Mouse (Mus musculus) liver, embryonic 11.5 days (tissue): Measurements from ENCODE around the gene Zfp511. TPM values are rescaled to one million over a fixed set of nuclear protein-coding genes. Genes with fewer than 3 reads are reported as not detected.

Experiments used
- ATAC-seq: fragments of 200-750 bp; cut with Nextera tagmentation; replicated peaks from 2 replicates; pipeline ENCODE4 v1.8.0; 2017; ENCODE audit warnings: moderate number of reproducible peaks, mild to moderate bottlenecking, moderate TSS enrichment, moderate library complexity; ENCODE audit not compliant: low FRiP score
- DNase-seq: peaks from one replicate; pipeline ENCODE4 v3.0.0-alpha.2; 2017; ENCODE audit warnings: low spot score
- H3K27ac ChIP-seq: fragments of 300-500 bp; sonication (generic); 2 replicates; pipeline ENCODE4 v1.5.1; 2014; ENCODE audit warnings: mild to moderate bottlenecking, low read depth, low read length, control low read depth
- H3K27me3 ChIP-seq: fragments of 300-500 bp; sonication (generic); replicated peaks from 2 replicates; pipeline ENCODE4 v1.6.1; 2014; ENCODE audit warnings: low read length, mixed read lengths; ENCODE audit not compliant: control insufficient read depth, insufficient read depth
- H3K36me3 ChIP-seq: fragments of 300-500 bp; sonication (generic); 2 replicates; pipeline ENCODE4 v1.6.1; 2014; ENCODE audit warnings: mild to moderate bottlenecking, low read length, moderate library complexity, mixed read lengths; ENCODE audit not compliant: control insufficient read depth, insufficient read depth
- H3K4me1 ChIP-seq: fragments of 300-500 bp; sonication (generic); replicated peaks from 2 replicates; pipeline ENCODE4 v1.6.1; 2014; ENCODE audit warnings: low read length, mixed read lengths; ENCODE audit not compliant: control insufficient read depth, insufficient read depth
- H3K4me2 ChIP-seq: fragments of 300-500 bp; sonication (generic); 2 replicates; pipeline ENCODE4 v1.6.1; 2014; ENCODE audit warnings: mild to moderate bottlenecking, control low read depth, moderate library complexity
- H3K4me3 ChIP-seq: fragments of 300-500 bp; sonication (generic); 2 replicates; pipeline ENCODE4 v1.5.1; 2014; ENCODE audit warnings: low read depth, low read length, control low read depth
- H3K9ac ChIP-seq: fragments of 300-500 bp; sonication (generic); 2 replicates; pipeline ENCODE4 v1.6.1; 2014; ENCODE audit warnings: low read depth, low read length, control low read depth
- H3K9me3 ChIP-seq: fragments of 300-500 bp; sonication (generic); 2 replicates; pipeline ENCODE4 v1.6.1; 2016; ENCODE audit warnings: low read length, inconsistent platforms, mixed read lengths; ENCODE audit not compliant: control insufficient read depth
- WGBS: fragments of 180-500 bp; shearing (Covaris S2); extraction: QIAGEN DNeasy Blood & Tissue Kit; methylation state at CpG from one replicate; pipeline ENCODE4 v1.1.7; 2014; 5-methylcytosine and 5-hydroxymethylcytosine counted together
- polyA plus RNA-seq: library from polyadenylated mRNA; unstranded; fragments of >200 nt; fragmentation: Nextera tagmentation; extraction: Ambion mirVana; gene quantifications from 2 replicates; pipeline ENCODE4 v1.2.1, GENCODE M21; 2014

The Zfp511 gene
- polyA plus RNA-seq, 1 experiment from 2014 or later: 44.6 TPM

- Histone ChIP-seq H3K27ac (no peak overlapping the region), H3K9me3 (no peaks in the 10 kb centered on the region), H3K4me3 (no peak overlapping the region), H3K27me3 (no peaks in the 10 kb centered on the region), H3K9ac (no peak overlapping the region), H3K4me2 (no peak overlapping the region), H3K4me1 (no peaks in the 10 kb centered on the region), H3K36me3 (peaks cover 46% of the 10 kb centered on the region)
- WGBS: 85% methylated on average over 12 of the region's 12 CpGs
- ATAC-seq (no peak), DNase-seq (no peak)
These were observed 35.0 kb upstream of the Zfp511 start for GRCm38 (mm10) chr7:140001086-140001740.

GRCm38 (mm10) chr7:140004666-140005065 is 31.5 kb upstream of the Zfp511 start:
- no peak for DNase-seq
- WGBS: 90% methylated on average over 8 of the region's 8 CpGs
- Histone ChIP-seq H3K27ac (no peak overlapping the region), H3K4me3 (no peak overlapping the region), H3K36me3 (peaks cover 38% of the 10 kb centered on the region), H3K27me3 (no peaks in the 10 kb centered on the region), H3K4me1 (no peaks in the 10 kb centered on the region), H3K4me2 (no peak overlapping the region), H3K9me3 (no peaks in the 10 kb centered on the region), H3K9ac (no peak overlapping the region)
- ATAC-seq: no peak

GRCm38 (mm10) chr7:140006861-140007611 is 29.2 kb upstream of the Zfp511 start:
- no peak overlapping the region for H3K4me2 ChIP-seq
- no peak for ATAC-seq
- no peaks in the 10 kb centered on the region for H3K9me3 ChIP-seq
- DNase-seq: no peak
- no peak overlapping the region for H3K4me3 ChIP-seq
- WGBS: 88% methylated on average over 9 of the region's 9 CpGs
- peaks cover 31% of the 10 kb centered on the region for H3K36me3 ChIP-seq
- H3K27ac ChIP-seq: no peak overlapping the region
- no peaks in the 10 kb centered on the region for H3K27me3 ChIP-seq
- H3K9ac ChIP-seq: no peak overlapping the region
- no peaks in the 10 kb centered on the region for H3K4me1 ChIP-seq

- H3K27ac ChIP-seq: no peak overlapping the region
- DNase-seq: no peak
- no peaks in the 10 kb centered on the region for H3K27me3 ChIP-seq
- no peak overlapping the region for H3K4me2 ChIP-seq
- H3K36me3 ChIP-seq: peaks cover 31% of the 10 kb centered on the region
- 91% methylated on average over 9 of the region's 9 CpGs for WGBS
- H3K9ac ChIP-seq: no peak overlapping the region
- H3K9me3 ChIP-seq: no peaks in the 10 kb centered on the region
- no peak overlapping the region for H3K4me3 ChIP-seq
- no peak for ATAC-seq
- H3K4me1 ChIP-seq: no peaks in the 10 kb centered on the region
These were observed 28.4 kb upstream of the Zfp511 start for GRCm38 (mm10) chr7:140007781-140008180.

- no peak for DNase-seq
- no peak overlapping the region for H3K4me3 ChIP-seq
- peaks cover 16% of the 10 kb centered on the region for H3K36me3 ChIP-seq
- H3K27me3 ChIP-seq: no peaks in the 10 kb centered on the region
- H3K4me2 ChIP-seq: no peak overlapping the region
- ATAC-seq: no peak
- no peaks in the 10 kb centered on the region for H3K9me3 ChIP-seq
- H3K9ac ChIP-seq: no peak overlapping the region
- 96% methylated on average over 17 of the region's 17 CpGs for WGBS
- no peaks in the 10 kb centered on the region for H3K4me1 ChIP-seq
- H3K27ac ChIP-seq: no peak overlapping the region
These were observed 24.9 kb upstream of the Zfp511 start for GRCm38 (mm10) chr7:140011336-140011735.

GRCm38 (mm10) chr7:140031771-140032170 is 4.4 kb upstream of the Zfp511 start:
- peaks cover 6% of the 10 kb centered on the region; the same call in 1 of the 2 replicates for H3K4me1 ChIP-seq
- ATAC-seq: no peak
- 91% methylated on average over 12 of the region's 12 CpGs for WGBS
- H3K9ac ChIP-seq: no peak overlapping the region
- no peak overlapping the region for H3K4me2 ChIP-seq
- no peak for DNase-seq
- no peaks in the 10 kb centered on the region for H3K27me3 ChIP-seq
- H3K9me3 ChIP-seq: peaks cover 3% of the 10 kb centered on the region; the same call in 1 of the 2 replicates
- H3K27ac ChIP-seq: no peak overlapping the region
- no peak overlapping the region for H3K4me3 ChIP-seq
- peaks cover 45% of the 10 kb centered on the region for H3K36me3 ChIP-seq

GRCm38 (mm10) chr7:140032366-140032765 is 3.8 kb upstream of the Zfp511 start:
- ATAC-seq: no peak
- no peaks in the 10 kb centered on the region for H3K27me3 ChIP-seq
- H3K4me2 ChIP-seq: no peak overlapping the region
- no peak overlapping the region for H3K4me3 ChIP-seq
- no peak overlapping the region for H3K9ac ChIP-seq
- DNase-seq: no peak
- H3K4me1 ChIP-seq: peaks cover 8% of the 10 kb centered on the region; the same call in 1 of the 2 replicates
- H3K27ac ChIP-seq: no peak overlapping the region
- 95% methylated on average over 10 of the region's 10 CpGs for WGBS
- H3K9me3 ChIP-seq: peaks cover 3% of the 10 kb centered on the region; the same call in 1 of the 2 replicates
- H3K36me3 ChIP-seq: peaks cover 45% of the 10 kb centered on the region

- no peak for ATAC-seq
- peaks cover 8% of the 10 kb centered on the region; the same call in 1 of the 2 replicates for H3K4me1 ChIP-seq
- no peaks in the 10 kb centered on the region for H3K27me3 ChIP-seq
- no peak overlapping the region for H3K27ac ChIP-seq
- no peak overlapping the region for H3K9ac ChIP-seq
- WGBS: 97% methylated on average over 9 of the region's 9 CpGs
- peaks cover 40% of the 10 kb centered on the region for H3K36me3 ChIP-seq
- no peak overlapping the region for H3K4me2 ChIP-seq
- no peak for DNase-seq
- no peak overlapping the region for H3K4me3 ChIP-seq
- H3K9me3 ChIP-seq: peaks cover under 1% of the 10 kb centered on the region; the same call in 1 of the 2 replicates
These were observed 2.8 kb upstream of the Zfp511 start for GRCm38 (mm10) chr7:140033386-140033785.
